Mouse (Mus musculus) cortical plate, adult 2 months (tissue): ENCODE data around the gene Hpcal4. TPM values are rescaled to one million over a fixed set of nuclear protein-coding genes. Genes with fewer than 3 reads are reported as not detected.

ENCODE experiments used
- H3K27ac ChIP-seq: fragments of 200-500 bp; 2 replicates; pipeline ENCODE4 v1.5.1; 2012; ENCODE audit warnings: low read length, control low read depth, inconsistent platforms; ENCODE audit not compliant: insufficient read depth
- H3K4me1 ChIP-seq: fragments of 200-500 bp; 2 replicates; pipeline ENCODE4 v1.6.1; 2011; ENCODE audit warnings: low read length; ENCODE audit not compliant: control insufficient read depth, insufficient read depth
- H3K4me3 ChIP-seq: fragments of 200-500 bp; 2 replicates; pipeline ENCODE4 v1.5.1; 2011; ENCODE audit warnings: mild to moderate bottlenecking, low read length, control low read depth; ENCODE audit not compliant: insufficient read depth
- CTCF ChIP-seq: fragments of 200-500 bp; IDR thresholded peaks from 2 replicates; pipeline ENCODE4 v1.5.1; 2011; ENCODE audit warnings: mild to moderate bottlenecking, control low read depth, low read length; ENCODE audit not compliant: insufficient read depth; ENCODE audit errors: extremely low read depth
- POLR2A ChIP-seq: fragments of 200-500 bp; IDR thresholded peaks from 2 replicates; pipeline ENCODE4 v1.6.1; 2011; ENCODE audit warnings: mild to moderate bottlenecking, low read length, control low read depth; ENCODE audit not compliant: insufficient read depth; ENCODE audit errors: extremely low read depth
- polyA plus RNA-seq: library from polyadenylated mRNA; depleted of rRNA; stranded (reverse); fragments of >200 nt; gene quantifications from 2 replicates; pipeline ENCODE4 v1.2.3, GENCODE M21; 2012

The Hpcal4 gene
- polyA plus RNA-seq, 1 experiment = 562 TPM

- H3K4me1 ChIP-seq = no peaks in the 10 kb centered on the region
- no peak for TF ChIP-seq POLR2A
- TF ChIP-seq CTCF = peak; percentile 97
- H3K4me3 ChIP-seq = no peak overlapping the region
- H3K27ac ChIP-seq = no peak overlapping the region
These were observed 36.8 kb downstream of the Hpcal4 start for GRCm38 (mm10) chr4:123219720-123220357.

- Histone ChIP-seq H3K4me1 (no peaks in the 10 kb centered on the region), H3K4me3 (no peak overlapping the region), H3K27ac (no peak overlapping the region)
- no peak for TF ChIP-seq CTCF
- TF ChIP-seq POLR2A = no peak
These were observed 37.6 kb downstream of the Hpcal4 start for GRCm38 (mm10) chr4:123220637-123221036.

- Histone ChIP-seq H3K4me1 (peaks cover 1% of the 10 kb centered on the region; the same call in 1 of the 2 replicates), H3K27ac (no peak overlapping the region), H3K4me3 (no peak overlapping the region)
- peak; percentile 21; the same call in 1 of the 2 replicates for TF ChIP-seq CTCF
- TF ChIP-seq POLR2A = no peak
These were observed 40.3 kb downstream of the Hpcal4 start for GRCm38 (mm10) chr4:123223309-123223708.

GRCm38 (mm10) chr4:123225718-123226403, 42.8 kb downstream of the Hpcal4 start:
- Histone ChIP-seq H3K4me3 (no peak overlapping the region), H3K4me1 (peaks cover 1% of the 10 kb centered on the region; the same call in 1 of the 2 replicates), H3K27ac (no peak overlapping the region)
- TF ChIP-seq CTCF = no peak
- no peak for TF ChIP-seq POLR2A

- H3K4me1 ChIP-seq = peaks cover 1% of the 10 kb centered on the region; the same call in 1 of the 2 replicates
- H3K27ac ChIP-seq = no peak overlapping the region
- TF ChIP-seq CTCF (no peak), POLR2A (no peak)
- H3K4me3 ChIP-seq = no peak overlapping the region
These were observed 44.7 kb downstream of the Hpcal4 start for GRCm38 (mm10) chr4:123227707-123228106.

- no peak overlapping the region for H3K4me3 ChIP-seq
- H3K4me1 ChIP-seq = peaks cover 1% of the 10 kb centered on the region; the same call in 1 of the 2 replicates
- TF ChIP-seq POLR2A (no peak), CTCF (no peak)
- H3K27ac ChIP-seq = no peak overlapping the region
These were observed 45.2 kb downstream of the Hpcal4 start for GRCm38 (mm10) chr4:123228270-123228669.

GRCm38 (mm10) chr4:123229166-123229565, 46.1 kb downstream of the Hpcal4 start:
- Histone ChIP-seq H3K4me1 (peaks cover 1% of the 10 kb centered on the region; the same call in 1 of the 2 replicates), H3K27ac (no peak overlapping the region), H3K4me3 (no peak overlapping the region)
- TF ChIP-seq CTCF (no peak), POLR2A (no peak)

GRCm38 (mm10) chr4:123232841-123233240, 49.8 kb downstream of the Hpcal4 start:
- no peak overlapping the region for H3K4me3 ChIP-seq
- H3K27ac ChIP-seq = no peak overlapping the region

GRCm38 (mm10) chr4:123233492-123234084, 50.6 kb downstream of the Hpcal4 start, which contains the start of gene Heyl:
Heyl (plus strand) TSS chr4:123233556.
- TF ChIP-seq POLR2A = no peak
- no peak for TF ChIP-seq CTCF
- no peak within 1 kb of the TSS for H3K4me3 ChIP-seq
- no peaks in the 10 kb centered on the region for H3K4me1 ChIP-seq
- H3K27ac ChIP-seq = no peak within 1 kb of the TSS

More at GRCm38 (mm10) chr4:123232841-123233240, 49.8 kb downstream of the Hpcal4 start:
- TF ChIP-seq CTCF (no peak), POLR2A (no peak)
- H3K4me1 ChIP-seq = no peaks in the 10 kb centered on the region
